Mouse (Mus musculus) megakaryocyte progenitor cell, adult 5-6 weeks (primary cell): ENCODE measurements around the gene Polr3g. TPM values are rescaled to one million over a fixed set of nuclear protein-coding genes. Genes with fewer than 3 reads are reported as not detected.
"Not testable (repeated sequence)": the region's sequence is repeated elsewhere in the genome, so short reads cannot be mapped to it uniquely, and the experiment has no call there.

Experiments
- ATAC-seq: replicated peaks from 2 replicates; pipeline ENCODE4 v1.8.0; 2016; ENCODE audit warnings: mild to moderate bottlenecking, moderate TSS enrichment, inconsistent platforms; ENCODE audit not compliant: poor library complexity
- total RNA-seq, 2 experiments: library from RNA; stranded (forward) in 1 of 2; stranded (reverse) in 1 of 2; fragments of 157-497, 149-512 nt in 1 of 2; fragments of 200-1000 nt in 1 of 2; gene quantifications; 2 replicates each; pipeline versions ENCODE4 v1.2.3 to v1.2.4; 2015 to 2017

Gene Polr3g
- total RNA-seq (2015) = 12.6 and 17.9 TPM in 2 replicates
- 24.9 and 34.4 TPM in 2 replicates for total RNA-seq (2017)

GRCm38 (mm10) chr13:81710775-81711545 lies at the start of gene Polr3g, which contains the start of gene Mblac2:
Polr3g (minus strand) TSS chr13:81711013.
Mblac2 (plus strand) TSS chr13:81711341.
- peak; percentile 76 for ATAC-seq

GRCm38 (mm10) chr13:81760379-81760778 lies 49.6 kb upstream of the Polr3g start:
- ATAC-seq = peak; percentile 89

GRCm38 (mm10) chr13:81757058-81757660 lies 46.3 kb upstream of the Polr3g start:
- no peak for ATAC-seq

GRCm38 (mm10) chr13:81755324-81755723 lies 44.5 kb upstream of the Polr3g start:
- ATAC-seq = peak; percentile 39; the same call in 1 of the 2 replicates

- no peak for ATAC-seq
These were observed 44.1 kb upstream of the Polr3g start for GRCm38 (mm10) chr13:81754878-81755277.

- no peak for ATAC-seq
These were observed 33.2 kb upstream of the Polr3g start for GRCm38 (mm10) chr13:81744092-81744396.

- peak; percentile 63 for ATAC-seq
These were observed 32.7 kb upstream of the Polr3g start for GRCm38 (mm10) chr13:81743391-81744091.

GRCm38 (mm10) chr13:81740898-81741297 lies 30.1 kb upstream of the Polr3g start:
- ATAC-seq = peak; percentile 77

- peak; percentile 47 for ATAC-seq
These were observed 25.8 kb upstream of the Polr3g start for GRCm38 (mm10) chr13:81736606-81737005.

- peak; percentile 84 for ATAC-seq
These were observed 19.5 kb upstream of the Polr3g start for GRCm38 (mm10) chr13:81730362-81730761.

GRCm38 (mm10) chr13:81729102-81729501 lies 18.3 kb upstream of the Polr3g start:
- no peak for ATAC-seq

GRCm38 (mm10) chr13:81728141-81728540 lies 17.3 kb upstream of the Polr3g start:
- not testable (repeated sequence) for ATAC-seq

- ATAC-seq = no peak
These were observed 3.1 kb upstream of the Polr3g start for GRCm38 (mm10) chr13:81713896-81714295.

GRCm38 (mm10) chr13:81711546-81712371 lies 946 bp upstream of the Polr3g start:
- ATAC-seq = peak; percentile 14

GRCm38 (mm10) chr13:81710266-81710665 lies 547 bp downstream of the Polr3g start:
- peak; percentile 20; the same call in 1 of the 2 replicates for ATAC-seq

GRCm38 (mm10) chr13:81709805-81710204 lies 1.0 kb downstream of the Polr3g start:
- ATAC-seq = no peak

GRCm38 (mm10) chr13:81706311-81706710 lies 4.5 kb downstream of the Polr3g start:
- no peak for ATAC-seq

GRCm38 (mm10) chr13:81703621-81704020 lies 7.2 kb downstream of the Polr3g start:
- no peak for ATAC-seq

- peak; percentile 74 for ATAC-seq
These were observed 7.7 kb downstream of the Polr3g start for GRCm38 (mm10) chr13:81703148-81703547.

- ATAC-seq = no peak
These were observed 16.4 kb downstream of the Polr3g start for GRCm38 (mm10) chr13:81694446-81694845.

- peak; percentile 78 for ATAC-seq
These were observed 19.2 kb downstream of the Polr3g start for GRCm38 (mm10) chr13:81691606-81692005.
